Mouse (Mus musculus): Measurements from ENCODE around the gene Gm13288. TPM values are rescaled to one million over a fixed set of nuclear protein-coding genes. Genes with fewer than 3 reads are reported as not detected.
"Not testable (repeated sequence)": the region's sequence is repeated elsewhere in the genome, so short reads cannot be mapped to it uniquely, and the experiment has no call there.

The Gm13288 gene
- total and polyA plus RNA-seq, 2 experiments from 2014 or later = not detected

GRCm38 (mm10) chr4:88802954-88803353, 2.4 kb upstream of the Gm13288 start, which contains the start of gene Gm13287:
Gene Gm13287 (plus strand): TSS chr4:88803254.
- not testable (repeated sequence) for H3K4me1 ChIP-seq (ENCODE audit: control insufficient read depth, insufficient read depth); H3K4me3 ChIP-seq (ENCODE audit: low read depth, low read length); DNase-seq (ENCODE audit: low spot score); H3K4me2 ChIP-seq (ENCODE audit: low read depth, low read length); H3K9me3 ChIP-seq (replicated peaks; ENCODE audit: control insufficient read depth, low read length); ATAC-seq (ENCODE audit: insufficient read depth, low read depth); H3K27me3 ChIP-seq (ENCODE audit: control insufficient read depth, insufficient read depth, low read length); H3K9ac ChIP-seq (replicated peaks; ENCODE audit: low read depth, low read length); H3K36me3 ChIP-seq (replicated peaks; ENCODE audit: control insufficient read depth, insufficient read depth, low read length); H3K27ac ChIP-seq (ENCODE audit: low read depth)
- WGBS = no CpG with 5 or more reads among the region's 29 CpGs

- not testable (repeated sequence) for DNase-seq (ENCODE audit: low spot score)
Measured at GRCm38 (mm10) chr4:88805761-88806160, 430 bp downstream of the Gm13288 start.

GRCm38 (mm10) chr4:88815928-88816327, 10.6 kb downstream of the Gm13288 start, which contains the start of gene Ifna7:
Gene Ifna7 (plus strand): TSS chr4:88816228.
- H3K36me3 ChIP-seq (replicated peaks; ENCODE audit: control insufficient read depth, insufficient read depth, low read length) = no peaks in the 10 kb centered on the region
- no peak within 1 kb of the TSS for H3K4me3 ChIP-seq (ENCODE audit: low read depth, low read length)
- H3K27me3 ChIP-seq (ENCODE audit: control insufficient read depth, insufficient read depth, low read length) = no peaks in the 10 kb centered on the region
- H3K27ac ChIP-seq (ENCODE audit: low read depth) = no peak within 1 kb of the TSS
- TF ChIP-seq EP300 (IDR thresholded peaks at IDR 0.05; ENCODE audit: low read depth) (no peak), CTCF (IDR thresholded peaks at IDR 0.05; ENCODE audit: low read depth) (no peak)
- H3K9me3 ChIP-seq (replicated peaks; ENCODE audit: control insufficient read depth, low read length) = no peaks in the 10 kb centered on the region
- H3K4me1 ChIP-seq (ENCODE audit: control insufficient read depth, insufficient read depth) = no peaks in the 10 kb centered on the region
- ATAC-seq (ENCODE audit: insufficient read depth, low read depth) = no peak
- H3K9ac ChIP-seq (replicated peaks; ENCODE audit: low read depth, low read length) = no peak within 1 kb of the TSS
- no peak for DNase-seq (ENCODE audit: low spot score)
- H3K4me2 ChIP-seq (ENCODE audit: low read depth, low read length) = no peak within 1 kb of the TSS
- WGBS = 52% methylated on average over 3 of the region's 3 CpGs

More at GRCm38 (mm10) chr4:88805761-88806160, 430 bp downstream of the Gm13288 start:
- not testable (repeated sequence) for H3K36me3 ChIP-seq (replicated peaks; ENCODE audit: control insufficient read depth, insufficient read depth, low read length); H3K27me3 ChIP-seq (ENCODE audit: control insufficient read depth, insufficient read depth, low read length); H3K27ac ChIP-seq (ENCODE audit: low read depth); H3K4me2 ChIP-seq (ENCODE audit: low read depth, low read length); H3K4me1 ChIP-seq (ENCODE audit: control insufficient read depth, insufficient read depth); ATAC-seq (ENCODE audit: insufficient read depth, low read depth); H3K9me3 ChIP-seq (replicated peaks; ENCODE audit: control insufficient read depth, low read length); H3K9ac ChIP-seq (replicated peaks; ENCODE audit: low read depth, low read length)
- 0 out of 2 replicates have a peak overlapping the region, but pooled peaks have one; percentile 24 for H3K4me3 ChIP-seq (ENCODE audit: low read depth, low read length)
- 0% methylated on average over 4 of the region's 34 CpGs for WGBS
- TF ChIP-seq CTCF (IDR thresholded peaks at IDR 0.05; ENCODE audit: low read depth) = peak; percentile 32

- ATAC-seq (ENCODE audit: insufficient read depth, low read depth) (no peak), DNase-seq (ENCODE audit: low spot score) (no peak)
- 57% methylated on average over 1 of the region's 1 CpGs for WGBS
- no peaks in the 10 kb centered on the region for H3K4me1 ChIP-seq (ENCODE audit: control insufficient read depth, insufficient read depth)
- H3K27me3 ChIP-seq (ENCODE audit: control insufficient read depth, insufficient read depth, low read length) = no peaks in the 10 kb centered on the region
- H3K4me2 ChIP-seq (ENCODE audit: low read depth, low read length) = no peak within 1 kb of the TSS
- no peak within 1 kb of the TSS for H3K27ac ChIP-seq (ENCODE audit: low read depth)
- TF ChIP-seq EP300 (IDR thresholded peaks at IDR 0.05; ENCODE audit: low read depth) (no peak), CTCF (IDR thresholded peaks at IDR 0.05; ENCODE audit: low read depth) (no peak)
- no peak within 1 kb of the TSS for H3K9ac ChIP-seq (replicated peaks; ENCODE audit: low read depth, low read length)
- H3K36me3 ChIP-seq (replicated peaks; ENCODE audit: control insufficient read depth, insufficient read depth, low read length) = no peaks in the 10 kb centered on the region
- no peaks in the 10 kb centered on the region for H3K9me3 ChIP-seq (replicated peaks; ENCODE audit: control insufficient read depth, low read length)
- H3K4me3 ChIP-seq (ENCODE audit: low read depth, low read length) = no peak within 1 kb of the TSS
Measured at GRCm38 (mm10) chr4:88819659-88820058, 14.3 kb downstream of the Gm13288 start, which contains the start of gene Ifna11. Gene Ifna11 (plus strand): TSS chr4:88819959.

- no peak for ATAC-seq (ENCODE audit: insufficient read depth, low read depth)
- TF ChIP-seq CTCF (IDR thresholded peaks at IDR 0.05; ENCODE audit: low read depth) (peak; percentile 42), EP300 (IDR thresholded peaks at IDR 0.05; ENCODE audit: low read depth) (no peak)
- WGBS = 25% methylated on average over 4 of the region's 4 CpGs
- no peaks in the 10 kb centered on the region for H3K27me3 ChIP-seq (ENCODE audit: control insufficient read depth, insufficient read depth, low read length)
- no peak overlapping the region for H3K27ac ChIP-seq (ENCODE audit: low read depth)
- H3K9me3 ChIP-seq (replicated peaks; ENCODE audit: control insufficient read depth, low read length) = no peaks in the 10 kb centered on the region
- no peak for DNase-seq (ENCODE audit: low spot score)
- no peak overlapping the region for H3K4me3 ChIP-seq (ENCODE audit: low read depth, low read length)
- no peaks in the 10 kb centered on the region for H3K36me3 ChIP-seq (replicated peaks; ENCODE audit: control insufficient read depth, insufficient read depth, low read length)
- H3K4me2 ChIP-seq (ENCODE audit: low read depth, low read length) = no peak overlapping the region
- no peak overlapping the region for H3K9ac ChIP-seq (replicated peaks; ENCODE audit: low read depth, low read length)
- H3K4me1 ChIP-seq (ENCODE audit: control insufficient read depth, insufficient read depth) = no peaks in the 10 kb centered on the region
Measured at GRCm38 (mm10) chr4:88822995-88823394, 17.7 kb downstream of the Gm13288 start.

DNA sequence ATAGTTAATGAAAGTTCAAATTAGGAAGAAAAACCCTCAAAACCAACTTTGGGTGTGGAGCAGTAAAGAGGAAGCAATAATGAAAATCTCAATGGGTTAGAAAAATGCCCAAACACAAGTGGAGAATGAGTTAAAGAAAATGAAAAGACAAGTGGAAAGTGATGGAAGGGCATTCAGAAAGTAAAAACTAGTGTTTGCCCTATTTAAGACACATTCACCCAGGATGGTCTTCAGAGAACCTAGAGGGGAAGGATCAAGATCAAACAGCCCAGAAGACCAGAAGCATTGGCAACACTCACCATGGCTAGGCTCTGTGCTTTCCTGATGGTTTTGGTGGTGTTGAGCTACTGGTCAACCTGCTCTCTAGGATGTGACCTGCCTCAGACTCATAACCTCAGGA, 21.8 kb downstream of the Gm13288 start, which contains the start of gene Ifna6:
Gene Ifna6 (plus strand): TSS at position 301 of the 400 bp plus-strand sequence.
- not testable (repeated sequence) for H3K4me1 ChIP-seq (ENCODE audit: control insufficient read depth, insufficient read depth); H3K27me3 ChIP-seq (ENCODE audit: control insufficient read depth, insufficient read depth, low read length); DNase-seq (ENCODE audit: low spot score); H3K36me3 ChIP-seq (replicated peaks; ENCODE audit: control insufficient read depth, insufficient read depth, low read length); H3K9me3 ChIP-seq (replicated peaks; ENCODE audit: control insufficient read depth, low read length); H3K9ac ChIP-seq (replicated peaks; ENCODE audit: low read depth, low read length); H3K4me3 ChIP-seq (ENCODE audit: low read depth, low read length); H3K4me2 ChIP-seq (ENCODE audit: low read depth, low read length); ATAC-seq (ENCODE audit: insufficient read depth, low read depth); H3K27ac ChIP-seq (ENCODE audit: low read depth)

All from heart, postnatal 0 days (tissue).